Mouse (Mus musculus): ENCODE data around the gene Ripk4. TPM values are rescaled to one million over a fixed set of nuclear protein-coding genes. Genes with fewer than 3 reads are reported as not detected.

The Ripk4 gene
- total and polyA plus RNA-seq, 2 experiments from 2014 or later, result 0.53 to 1.4 TPM

DNA sequence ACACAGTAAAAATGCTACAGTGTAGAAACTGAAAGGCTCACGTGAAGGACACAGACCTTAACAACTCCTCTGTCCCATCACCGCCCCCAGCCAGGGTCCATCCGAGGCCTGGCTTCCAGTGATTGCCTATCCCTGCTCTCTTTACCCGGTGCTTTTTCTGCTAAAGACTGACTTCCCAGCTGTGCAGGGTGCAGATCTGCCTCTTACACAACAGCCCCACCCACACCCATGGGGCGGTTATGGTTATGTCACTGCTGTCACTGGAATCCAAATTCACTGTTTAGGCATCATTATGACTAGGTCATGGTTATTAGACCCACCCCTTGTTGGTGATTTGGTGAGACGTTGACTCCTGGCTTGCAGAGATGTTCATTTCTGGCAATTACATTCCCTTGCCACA lies 25.6 kb downstream of the Ripk4 start:
- Histone ChIP-seq H3K9ac (replicated peaks; ENCODE audit: low read length) (no peak overlapping the region), H3K9me3 (ENCODE audit: low read length) (no peaks in the 10 kb centered on the region), H3K4me2 (ENCODE audit: low read depth, low read length) (no peak overlapping the region), H3K27ac (no peak overlapping the region), H3K36me3 (ENCODE audit: insufficient read depth, low read length) (no peaks in the 10 kb centered on the region), H3K4me3 (ENCODE audit: low read length) (no peak overlapping the region), H3K4me1 (ENCODE audit: insufficient read depth, low read length) (no peaks in the 10 kb centered on the region), H3K27me3 (ENCODE audit: insufficient read depth, low read length) (no peaks in the 10 kb centered on the region)
- no peak for ATAC-seq
- TF ChIP-seq CTCF (IDR thresholded peaks at IDR 0.05; ENCODE audit: low read depth), result no peak
- 69% methylated on average over 6 of the region's 6 CpGs for WGBS
- no peak for DNase-seq (ENCODE audit: low spot score)

- H3K9ac ChIP-seq (replicated peaks; ENCODE audit: low read length), result no peak overlapping the region
These were observed 27.0 kb downstream of the Ripk4 start for GRCm38 (mm10) chr16:97736562-97736961.

DNA sequence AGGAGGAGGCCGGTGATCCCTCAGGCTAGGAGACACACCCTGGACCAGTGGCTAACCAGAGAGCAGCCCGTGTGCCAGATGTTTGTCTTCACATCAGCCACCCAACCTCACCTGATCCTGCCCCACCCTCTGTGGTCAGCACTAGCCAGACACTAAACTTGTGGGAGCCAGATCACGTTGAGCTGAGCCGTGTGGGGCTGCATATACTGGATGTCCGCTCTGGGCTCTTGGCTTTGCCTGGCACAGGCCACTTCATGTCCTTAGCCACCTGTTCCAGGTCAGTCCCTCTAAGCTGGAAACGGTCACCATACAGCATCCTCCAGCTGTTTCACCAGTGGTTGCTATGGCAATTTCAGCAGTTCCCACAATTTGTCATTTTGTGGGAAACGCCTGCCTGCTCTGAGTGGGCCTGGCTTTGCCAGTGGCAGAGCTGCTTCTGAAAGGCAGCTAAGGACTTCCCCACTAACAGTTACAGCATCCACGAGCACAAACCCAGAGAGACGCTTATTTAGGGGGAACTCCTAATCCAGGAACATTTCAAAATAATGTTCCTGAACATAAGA lies 28.7 kb downstream of the Ripk4 start:
- H3K4me2 ChIP-seq (ENCODE audit: low read depth, low read length), result no peak overlapping the region
- H3K9ac ChIP-seq (replicated peaks; ENCODE audit: low read length), result no peak overlapping the region
- no peak for TF ChIP-seq CTCF (IDR thresholded peaks at IDR 0.05; ENCODE audit: low read depth)
- H3K36me3 ChIP-seq (ENCODE audit: insufficient read depth, low read length), result no peaks in the 10 kb centered on the region
- H3K4me3 ChIP-seq (ENCODE audit: low read length), result no peak overlapping the region
- no peak overlapping the region for H3K27ac ChIP-seq
- no peaks in the 10 kb centered on the region for H3K9me3 ChIP-seq (ENCODE audit: low read length)
- ATAC-seq (peak; percentile 27; the same call in 1 of the 2 replicates), DNase-seq (ENCODE audit: low spot score) (peak; percentile 53)
- H3K4me1 ChIP-seq (ENCODE audit: insufficient read depth, low read length), result no peaks in the 10 kb centered on the region
- WGBS, result 63% methylated on average over 9 of the region's 9 CpGs
- no peaks in the 10 kb centered on the region for H3K27me3 ChIP-seq (ENCODE audit: insufficient read depth, low read length)

More at GRCm38 (mm10) chr16:97736562-97736961, 27.0 kb downstream of the Ripk4 start:
- 79% methylated on average over 2 of the region's 2 CpGs for WGBS
- no peak for ATAC-seq
- no peaks in the 10 kb centered on the region for H3K9me3 ChIP-seq (ENCODE audit: low read length)
- no peaks in the 10 kb centered on the region for H3K4me1 ChIP-seq (ENCODE audit: insufficient read depth, low read length)
- no peak for DNase-seq (ENCODE audit: low spot score)
- no peaks in the 10 kb centered on the region for H3K27me3 ChIP-seq (ENCODE audit: insufficient read depth, low read length)
- H3K36me3 ChIP-seq (ENCODE audit: insufficient read depth, low read length), result no peaks in the 10 kb centered on the region
- H3K4me3 ChIP-seq (ENCODE audit: low read length), result no peak overlapping the region
- no peak overlapping the region for H3K27ac ChIP-seq
- no peak for TF ChIP-seq CTCF (IDR thresholded peaks at IDR 0.05; ENCODE audit: low read depth)
- no peak overlapping the region for H3K4me2 ChIP-seq (ENCODE audit: low read depth, low read length)

DNA sequence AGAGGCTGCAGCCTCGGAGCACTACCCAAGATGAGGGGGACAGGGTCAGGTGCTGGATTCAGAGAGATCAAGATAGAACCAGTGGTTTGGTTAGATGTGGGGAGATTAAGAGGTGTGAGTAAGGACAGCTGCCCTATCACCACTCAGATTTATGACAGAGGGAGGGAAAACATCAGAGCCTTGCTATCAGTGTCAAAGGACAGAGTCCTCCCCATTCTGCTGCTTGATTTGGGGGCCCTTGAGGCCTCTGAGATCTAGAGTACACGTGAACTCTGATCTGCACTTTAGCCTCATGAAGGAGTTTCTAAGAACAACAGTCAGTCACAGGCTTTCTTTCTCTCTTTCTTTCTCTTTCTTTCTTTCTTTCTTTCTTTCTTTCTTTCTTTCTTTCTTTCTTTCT lies 30.0 kb downstream of the Ripk4 start:
- Histone ChIP-seq H3K4me2 (ENCODE audit: low read depth, low read length) (no peak overlapping the region), H3K4me3 (ENCODE audit: low read length) (no peak overlapping the region), H3K9me3 (ENCODE audit: low read length) (no peaks in the 10 kb centered on the region), H3K4me1 (ENCODE audit: insufficient read depth, low read length) (no peaks in the 10 kb centered on the region), H3K27me3 (ENCODE audit: insufficient read depth, low read length) (no peaks in the 10 kb centered on the region), H3K36me3 (ENCODE audit: insufficient read depth, low read length) (no peaks in the 10 kb centered on the region), H3K27ac (no peak overlapping the region), H3K9ac (replicated peaks; ENCODE audit: low read length) (no peak overlapping the region)
- no peak for DNase-seq (ENCODE audit: low spot score)
- no peak for ATAC-seq
- no peak for TF ChIP-seq CTCF (IDR thresholded peaks at IDR 0.05; ENCODE audit: low read depth)
- WGBS, result 78% methylated on average over 2 of the region's 2 CpGs

GRCm38 (mm10) chr16:97730321-97730720 lies 33.3 kb downstream of the Ripk4 start:
- Histone ChIP-seq H3K9ac (replicated peaks; ENCODE audit: low read length) (no peak overlapping the region), H3K4me3 (ENCODE audit: low read length) (no peak overlapping the region), H3K27ac (no peak overlapping the region), H3K9me3 (ENCODE audit: low read length) (no peaks in the 10 kb centered on the region), H3K36me3 (ENCODE audit: insufficient read depth, low read length) (no peaks in the 10 kb centered on the region), H3K4me1 (ENCODE audit: insufficient read depth, low read length) (no peaks in the 10 kb centered on the region), H3K4me2 (ENCODE audit: low read depth, low read length) (no peak overlapping the region), H3K27me3 (ENCODE audit: insufficient read depth, low read length) (no peaks in the 10 kb centered on the region)
- no peak for DNase-seq (ENCODE audit: low spot score)
- ATAC-seq, result no peak
- no peak for TF ChIP-seq CTCF (IDR thresholded peaks at IDR 0.05; ENCODE audit: low read depth)
- 96% methylated on average over 1 of the region's 1 CpGs for WGBS

DNA sequence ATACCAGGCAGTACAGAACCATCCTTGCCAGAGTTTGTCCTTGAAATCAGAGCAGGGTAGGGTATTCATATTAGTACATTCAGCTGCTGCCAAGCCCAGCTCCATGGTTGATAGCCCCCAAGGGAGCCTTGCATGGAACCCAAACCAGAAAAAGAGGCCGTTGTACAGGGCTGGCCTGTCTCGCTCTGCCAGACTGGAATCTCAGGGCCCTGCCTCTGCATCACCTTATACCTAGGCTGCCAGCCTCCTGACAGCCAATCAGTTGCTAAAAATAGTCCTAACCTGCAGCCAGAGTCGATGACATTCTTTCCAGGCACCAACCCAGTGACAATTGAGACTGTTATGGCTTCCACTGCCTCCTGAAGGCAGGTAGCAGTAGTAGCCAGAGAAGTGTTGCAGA lies 37.2 kb downstream of the Ripk4 start:
- no peak overlapping the region for H3K27ac ChIP-seq
- H3K27me3 ChIP-seq (ENCODE audit: insufficient read depth, low read length), result no peaks in the 10 kb centered on the region
- ATAC-seq (no peak), DNase-seq (ENCODE audit: low spot score) (no peak)
- H3K4me1 ChIP-seq (ENCODE audit: insufficient read depth, low read length), result no peaks in the 10 kb centered on the region
- no peak overlapping the region for H3K9ac ChIP-seq (replicated peaks; ENCODE audit: low read length)
- H3K36me3 ChIP-seq (ENCODE audit: insufficient read depth, low read length), result no peaks in the 10 kb centered on the region
- H3K4me2 ChIP-seq (ENCODE audit: low read depth, low read length), result no peak overlapping the region
- no peak for TF ChIP-seq CTCF (IDR thresholded peaks at IDR 0.05; ENCODE audit: low read depth)
- WGBS, result 78% methylated on average over 3 of the region's 3 CpGs
- H3K4me3 ChIP-seq (ENCODE audit: low read length), result no peak overlapping the region
- H3K9me3 ChIP-seq (ENCODE audit: low read length), result no peaks in the 10 kb centered on the region

DNA sequence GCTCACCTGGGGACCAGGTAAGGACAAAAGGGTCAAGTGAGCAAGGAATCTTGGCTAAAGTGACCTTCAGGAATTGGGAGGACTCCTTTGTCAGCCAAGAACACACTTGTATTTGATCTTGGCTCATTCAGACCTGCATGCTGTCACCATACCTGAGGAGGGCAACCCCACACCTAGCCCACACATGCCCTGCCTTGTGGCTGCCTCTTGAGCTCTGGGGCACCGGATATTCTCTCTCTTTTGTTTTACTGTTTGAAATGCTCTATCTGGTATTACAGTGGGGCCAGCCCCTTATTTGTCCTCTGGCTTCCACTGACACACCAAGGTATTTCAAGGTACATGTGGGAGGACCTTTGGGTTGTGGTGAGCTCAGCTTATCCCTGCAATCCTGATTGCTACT lies 43.5 kb downstream of the Ripk4 start:
- TF ChIP-seq CTCF (IDR thresholded peaks at IDR 0.05; ENCODE audit: low read depth), result no peak
- Histone ChIP-seq H3K9ac (replicated peaks; ENCODE audit: low read length) (no peak overlapping the region), H3K9me3 (ENCODE audit: low read length) (no peaks in the 10 kb centered on the region), H3K27ac (no peak overlapping the region), H3K4me1 (ENCODE audit: insufficient read depth, low read length) (no peaks in the 10 kb centered on the region), H3K4me3 (ENCODE audit: low read length) (no peak overlapping the region), H3K36me3 (ENCODE audit: insufficient read depth, low read length) (no peaks in the 10 kb centered on the region), H3K27me3 (ENCODE audit: insufficient read depth, low read length) (no peaks in the 10 kb centered on the region), H3K4me2 (ENCODE audit: low read depth, low read length) (no peak overlapping the region)
- DNase-seq (ENCODE audit: low spot score), result no peak
- no peak for ATAC-seq
- WGBS, result 83% methylated on average over 1 of the region's 1 CpGs
